In the genomic region with DNA sequence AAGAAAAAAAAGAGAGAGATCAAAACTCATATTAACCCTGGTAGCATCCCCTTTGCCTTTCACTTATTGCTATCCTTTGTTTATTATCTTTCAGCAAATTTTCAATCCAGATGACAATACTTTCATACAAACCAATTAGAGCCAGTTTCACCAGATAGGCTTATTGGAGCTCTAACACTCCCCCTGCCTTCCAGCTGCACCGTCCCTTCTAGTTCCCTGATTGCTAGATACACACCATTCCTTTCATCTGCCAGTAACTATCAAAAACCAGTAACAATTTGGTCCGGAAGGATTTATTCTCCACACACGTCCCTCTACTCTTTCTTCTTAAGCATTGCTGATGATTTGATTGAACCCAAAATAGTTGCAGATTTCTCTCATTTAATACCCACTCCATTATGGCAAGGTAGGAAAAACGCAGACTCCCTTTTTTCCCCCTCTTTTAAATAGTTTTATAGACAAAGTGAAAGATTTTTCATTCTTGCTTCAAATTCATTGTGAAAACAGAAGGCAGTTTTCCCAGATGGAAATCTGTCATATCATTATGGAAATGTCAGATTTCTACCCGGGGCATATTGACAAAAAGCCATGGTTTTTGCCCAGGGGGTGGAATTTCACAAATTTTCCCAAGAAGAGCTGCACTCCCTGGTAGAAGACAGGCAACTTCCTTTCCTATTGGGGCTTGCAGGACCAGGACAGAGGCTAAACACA, we compare ENCODE assay signal across 15 mouse cellular contexts.
"Had no signal": no experiment of that assay in that cellular context is flagged by ENCODE, and none has a peak within 500 bp of the region (broad histone marks: within the 10 kb centered on the region; RNA-seq: fewer than 3 reads in every experiment).

No protein-coding gene starts in this region.

- H3K4me2 ChIP-seq: kidney, embryonic 15.5 days; limb, embryonic 15.5 days; liver, embryonic 12.5 days; lung, embryonic 14.5 days; midbrain, embryonic 11.5 days; neural tube, embryonic 15.5 days had no signal

- DNase-seq: kidney, postnatal 14 days; layer of hippocampus, postnatal 36 days; lung, embryonic 14.5 days; lung, postnatal 10 days; lung, postnatal 4 days; right cerebral cortex, adult 18-20 months; right cerebral cortex, postnatal 25 days; thymus, postnatal 4 days had no signal

- H3K4me1 ChIP-seq: kidney, embryonic 15.5 days; liver, embryonic 12.5 days; neural tube, embryonic 15.5 days had no signal

- H3K4me3 ChIP-seq: kidney, embryonic 15.5 days; limb, embryonic 15.5 days; liver, embryonic 12.5 days; myocyte; neural tube, embryonic 15.5 days had no signal

- H3K9ac ChIP-seq: kidney, embryonic 15.5 days; limb, embryonic 15.5 days; liver, embryonic 12.5 days; lung, embryonic 14.5 days; neural tube, embryonic 15.5 days had no signal

- H3K36me3 ChIP-seq: kidney, embryonic 15.5 days; limb, embryonic 15.5 days; liver, embryonic 12.5 days; neural tube, embryonic 15.5 days had no signal

- H3K27me3 ChIP-seq: limb, embryonic 15.5 days; liver, embryonic 12.5 days; neural tube, embryonic 15.5 days had no signal

- H3K9me3 ChIP-seq: kidney, embryonic 15.5 days; limb, embryonic 15.5 days; liver, embryonic 12.5 days; neural tube, embryonic 15.5 days had no signal

- H3K27ac ChIP-seq: kidney, embryonic 15.5 days; limb, embryonic 15.5 days; liver, embryonic 12.5 days; neural tube, embryonic 15.5 days; stomach, postnatal 0 days had no signal

- ATAC-seq: liver, embryonic 12.5 days had no signal
